Mouse (Mus musculus) CD4-positive, CD25-positive, alpha-beta regulatory T cell, adult 2 months (primary cell): ENCODE results near the gene Slc26a10.
A peak's percentile ranks its signal among the peaks of the same experiment; 100 is the strongest.

Experiments used
- DNase-seq: peaks from one replicate; pipeline ENCODE4 v3.0.0-alpha.2; 2012; ENCODE audit warnings: low read depth, low spot score

Slc26a10 gene

GRCm38 (mm10) chr10:127134394-127135035 lies 45.9 kb downstream of the Slc26a10 start:
- DNase-seq = peak; percentile 53

GRCm38 (mm10) chr10:127132469-127132868 lies 48.0 kb downstream of the Slc26a10 start:
- DNase-seq = no peak

- DNase-seq = no peak
Measured at GRCm38 (mm10) chr10:127129431-127129830, 51.0 kb downstream of the Slc26a10 start.

DNA sequence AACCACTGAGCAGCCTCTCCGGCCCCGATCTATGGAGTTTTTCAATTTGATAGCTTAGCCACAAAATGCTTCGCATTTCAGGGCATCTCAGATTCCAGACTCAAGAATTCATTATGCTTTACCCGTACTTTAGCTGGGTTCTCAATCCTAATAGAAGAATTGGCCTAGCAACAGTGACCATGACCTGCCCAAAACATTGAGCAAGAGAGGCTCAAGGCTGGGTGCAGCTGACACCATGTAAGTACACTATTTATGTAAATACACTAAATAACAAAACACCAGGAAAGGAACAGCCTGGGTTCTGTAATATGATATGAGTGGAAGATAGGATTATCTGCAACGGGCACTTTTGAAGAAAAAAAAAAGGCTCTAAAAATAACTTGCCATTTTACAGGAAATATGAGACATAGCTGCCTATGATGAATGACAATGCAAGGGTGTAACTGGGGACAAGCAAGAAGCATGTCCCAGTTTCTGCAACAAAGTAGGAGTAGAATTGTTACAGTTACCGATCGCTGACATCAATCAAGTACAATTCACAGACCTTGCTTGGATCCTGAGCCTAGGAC lies 52.6 kb downstream of the Slc26a10 start:
- DNase-seq = no peak

- DNase-seq = no peak
Measured at GRCm38 (mm10) chr10:127126579-127126978, 53.9 kb downstream of the Slc26a10 start.

DNA sequence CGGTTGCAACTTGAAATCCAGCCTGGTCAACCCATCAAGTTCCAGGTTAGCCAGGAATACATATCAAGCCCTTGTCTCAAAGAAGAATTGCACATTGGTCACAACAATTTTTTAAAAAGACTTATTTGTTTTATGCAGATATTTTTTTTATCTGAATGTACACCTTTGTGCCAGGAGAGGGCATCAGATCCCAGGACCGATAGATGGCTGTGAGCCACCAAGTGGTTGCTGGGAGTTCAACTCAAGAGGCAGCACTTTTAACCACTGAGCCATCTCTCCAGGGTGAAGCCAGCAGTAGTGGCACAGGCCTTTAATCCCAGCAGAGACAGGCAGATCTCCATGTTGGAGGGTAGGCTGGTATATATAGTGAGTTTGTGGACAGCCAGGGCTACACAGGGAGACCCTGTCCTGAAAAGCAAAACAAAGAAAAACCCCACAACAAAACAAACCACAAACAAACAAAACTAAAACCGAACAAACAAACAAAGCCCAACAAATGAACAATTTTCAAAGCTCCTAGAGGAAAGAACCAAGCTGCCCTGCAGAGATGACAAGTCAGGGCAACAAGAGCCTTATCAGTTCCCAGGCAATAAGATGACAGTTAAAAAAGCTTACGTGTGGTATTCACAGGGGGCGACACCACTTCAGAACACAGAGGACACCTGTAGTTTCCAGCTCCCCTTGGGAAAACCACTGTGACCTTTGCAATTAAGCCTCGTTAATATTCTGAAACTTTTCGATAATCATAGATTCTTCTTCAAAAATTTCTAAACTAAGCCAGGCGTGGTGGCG lies 55.0 kb downstream of the Slc26a10 start:
- DNase-seq = peak; percentile 89

DNA sequence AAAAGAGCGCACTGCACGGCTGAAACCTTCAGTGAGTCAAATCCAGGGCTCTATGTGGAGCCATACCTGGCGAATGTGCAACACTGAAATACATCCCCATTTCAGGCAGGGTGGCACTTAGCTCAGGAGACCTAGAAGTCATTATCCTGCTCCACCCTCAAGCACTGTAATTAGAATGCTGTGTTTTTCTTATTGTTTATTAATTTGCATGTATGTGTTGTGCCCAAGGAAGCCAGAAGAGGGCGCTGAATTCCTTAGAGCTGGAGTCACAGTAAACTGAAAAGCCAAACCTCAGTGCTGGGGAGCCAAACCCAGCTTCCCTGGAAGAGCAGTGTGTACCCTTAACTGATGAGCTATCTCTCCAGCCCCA lies 57.0 kb downstream of the Slc26a10 start:
- DNase-seq = peak; percentile 85

- DNase-seq = no peak
Measured at GRCm38 (mm10) chr10:127122784-127123435, 57.5 kb downstream of the Slc26a10 start.

DNA sequence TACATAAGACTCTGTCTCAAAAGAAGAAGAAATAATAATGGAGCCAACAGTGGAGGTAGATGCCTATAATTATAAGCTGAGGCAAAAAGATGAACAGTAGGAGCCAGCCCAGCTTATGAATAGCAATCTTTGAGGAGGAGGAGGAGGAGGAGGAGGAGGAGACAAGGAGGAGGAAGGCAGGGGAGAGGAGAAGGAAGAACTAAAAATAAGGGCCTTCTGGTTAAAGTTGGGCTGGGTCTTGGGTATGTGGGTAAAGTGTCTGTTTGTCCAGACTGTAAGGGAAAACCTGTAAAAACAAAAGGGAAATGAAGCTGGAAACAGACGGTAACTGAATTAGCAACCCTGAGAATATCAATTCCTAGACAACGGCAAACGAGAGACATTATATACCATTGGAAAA lies 58.4 kb downstream of the Slc26a10 start:
- no peak for DNase-seq
